Mouse (Mus musculus) brown adipose tissue, adult 24 weeks (tissue): Measurements from ENCODE around the gene Lingo3. TPM values are rescaled to one million over a fixed set of nuclear protein-coding genes. Genes with fewer than 3 reads are reported as not detected.

Experiments used
- H3K27ac ChIP-seq: fragments of 200-500 bp; replicated peaks from 2 replicates; pipeline ENCODE4 v1.5.1; 2012; ENCODE audit warnings: low read depth, mild to moderate bottlenecking, low read length
- H3K4me1 ChIP-seq: fragments of 200-500 bp; 2 replicates; pipeline ENCODE4 v1.6.1; 2012; ENCODE audit warnings: low read length, mixed read lengths; ENCODE audit not compliant: control insufficient read depth, insufficient read depth, insufficient read length
- H3K4me3 ChIP-seq: fragments of 200-500 bp; 2 replicates; pipeline ENCODE4 v1.5.1; 2012; ENCODE audit warnings: low read depth, mild to moderate bottlenecking, low read length, moderate library complexity; ENCODE audit not compliant: insufficient read depth
- polyA plus RNA-seq: library from polyadenylated mRNA; stranded (reverse); fragments of >200 nt; gene quantifications from 2 replicates; pipeline ENCODE4 v1.2.4, GENCODE M21; 2012; ENCODE audit not compliant: missing spikeins, insufficient read depth, insufficient read length

Gene Lingo3
- not detected in 2 replicates for polyA plus RNA-seq

- no peak within 1 kb of the TSS for H3K27ac ChIP-seq
- H3K4me3 ChIP-seq, result no peak within 1 kb of the TSS; the same call in 1 of the 2 replicates
- no peaks in the 10 kb centered on the region; the same call in 1 of the 2 replicates for H3K4me1 ChIP-seq
Measured at GRCm38 (mm10) chr10:80843931-80844547, at the start of gene Lingo3. Lingo3 (minus strand) TSS chr10:80844039.

- Histone ChIP-seq H3K4me3 (no peak overlapping the region), H3K27ac (no peak overlapping the region), H3K4me1 (no peaks in the 10 kb centered on the region)
Measured at GRCm38 (mm10) chr10:80887181-80887580, 43.3 kb upstream of the Lingo3 start.

GRCm38 (mm10) chr10:80881301-80881700, 37.5 kb upstream of the Lingo3 start:
- Histone ChIP-seq H3K27ac (no peak overlapping the region), H3K4me3 (no peak overlapping the region), H3K4me1 (no peaks in the 10 kb centered on the region)

- no peak overlapping the region for H3K27ac ChIP-seq
- H3K4me1 ChIP-seq, result no peaks in the 10 kb centered on the region
- H3K4me3 ChIP-seq, result no peak overlapping the region
Measured at GRCm38 (mm10) chr10:80880901-80881300, 37.1 kb upstream of the Lingo3 start.

- no peak overlapping the region for H3K4me3 ChIP-seq
- no peaks in the 10 kb centered on the region for H3K4me1 ChIP-seq
- H3K27ac ChIP-seq, result no peak overlapping the region
Measured at GRCm38 (mm10) chr10:80880131-80880641, 36.3 kb upstream of the Lingo3 start.

GRCm38 (mm10) chr10:80876594-80876993, 32.8 kb upstream of the Lingo3 start:
- Histone ChIP-seq H3K4me3 (no peak overlapping the region), H3K27ac (no peak overlapping the region), H3K4me1 (no peaks in the 10 kb centered on the region)

- H3K27ac ChIP-seq, result no peak overlapping the region
- H3K4me1 ChIP-seq, result no peaks in the 10 kb centered on the region
- no peak overlapping the region for H3K4me3 ChIP-seq
Measured at GRCm38 (mm10) chr10:80876028-80876427, 32.2 kb upstream of the Lingo3 start.

- Histone ChIP-seq H3K4me3 (no peak overlapping the region), H3K4me1 (no peaks in the 10 kb centered on the region), H3K27ac (no peak overlapping the region)
Measured at GRCm38 (mm10) chr10:80874035-80874434, 30.2 kb upstream of the Lingo3 start.

GRCm38 (mm10) chr10:80871581-80871980, 27.7 kb upstream of the Lingo3 start, which contains the start of gene Tmprss9:
Tmprss9 (plus strand) TSS chr10:80871848.
- Histone ChIP-seq H3K27ac (no peak within 1 kb of the TSS), H3K4me3 (no peak within 1 kb of the TSS), H3K4me1 (no peaks in the 10 kb centered on the region)

GRCm38 (mm10) chr10:80870993-80871392, 27.2 kb upstream of the Lingo3 start:
- H3K27ac ChIP-seq, result no peak overlapping the region
- no peak overlapping the region for H3K4me3 ChIP-seq
- H3K4me1 ChIP-seq, result no peaks in the 10 kb centered on the region

GRCm38 (mm10) chr10:80864446-80864845, 20.6 kb upstream of the Lingo3 start:
- H3K4me1 ChIP-seq, result no peaks in the 10 kb centered on the region

GRCm38 (mm10) chr10:80862305-80862704, 18.5 kb upstream of the Lingo3 start:
- H3K4me1 ChIP-seq, result no peaks in the 10 kb centered on the region
- H3K4me3 ChIP-seq, result no peak overlapping the region
- H3K27ac ChIP-seq, result no peak overlapping the region

More at GRCm38 (mm10) chr10:80864446-80864845, 20.6 kb upstream of the Lingo3 start:
- H3K27ac ChIP-seq, result no peak overlapping the region
- H3K4me3 ChIP-seq, result no peak overlapping the region

GRCm38 (mm10) chr10:80858350-80858935, 14.6 kb upstream of the Lingo3 start:
- H3K4me1 ChIP-seq, result peaks cover 6% of the 10 kb centered on the region
- no peak overlapping the region for H3K4me3 ChIP-seq
- no peak overlapping the region for H3K27ac ChIP-seq

GRCm38 (mm10) chr10:80857848-80858247, 14.0 kb upstream of the Lingo3 start:
- Histone ChIP-seq H3K4me1 (peaks cover 6% of the 10 kb centered on the region), H3K27ac (no peak overlapping the region), H3K4me3 (no peak overlapping the region)

GRCm38 (mm10) chr10:80857386-80857785, 13.5 kb upstream of the Lingo3 start:
- Histone ChIP-seq H3K4me1 (peaks cover 6% of the 10 kb centered on the region), H3K4me3 (no peak overlapping the region), H3K27ac (no peak overlapping the region)

GRCm38 (mm10) chr10:80856908-80857307, 13.1 kb upstream of the Lingo3 start:
- H3K4me3 ChIP-seq, result no peak overlapping the region
- peaks cover 6% of the 10 kb centered on the region for H3K4me1 ChIP-seq
- no peak overlapping the region for H3K27ac ChIP-seq
